Mouse (Mus musculus) forebrain, embryonic 16.5 days (tissue): ENCODE results near the gene Vmn1r61. TPM values are rescaled to one million over a fixed set of nuclear protein-coding genes. Genes with fewer than 3 reads are reported as not detected.

Experiments
- ATAC-seq: fragments of 200-750 bp; cut with Nextera tagmentation; 2 replicates; pipeline ENCODE4 v1.8.0; 2017; ENCODE audit warnings: mild to moderate bottlenecking, moderate library complexity
- H3K27ac ChIP-seq: fragments of 300-500 bp; sonication (generic); 2 replicates; pipeline ENCODE4 v1.5.1; 2014; ENCODE audit warnings: low read length, control low read depth
- H3K27me3 ChIP-seq: fragments of 300-500 bp; sonication (generic); replicated peaks from 2 replicates; pipeline ENCODE4 v1.6.1; 2014; ENCODE audit warnings: low read length; ENCODE audit not compliant: control insufficient read depth, insufficient read depth
- H3K36me3 ChIP-seq: fragments of 300-500 bp; sonication (generic); 2 replicates; pipeline ENCODE4 v1.6.1; 2014; ENCODE audit not compliant: control insufficient read depth, insufficient read depth
- H3K4me1 ChIP-seq: fragments of 300-500 bp; sonication (generic); replicated peaks from 2 replicates; pipeline ENCODE4 v1.6.1; 2014; ENCODE audit warnings: low read length; ENCODE audit not compliant: control insufficient read depth, insufficient read depth
- H3K4me2 ChIP-seq: fragments of 300-500 bp; sonication (generic); 2 replicates; pipeline ENCODE4 v1.6.1; 2014; ENCODE audit warnings: mild to moderate bottlenecking, low read length, control low read depth
- H3K4me3 ChIP-seq: fragments of 300-500 bp; sonication (generic); replicated peaks from 2 replicates; pipeline ENCODE4 v1.5.1; 2014; ENCODE audit warnings: mild to moderate bottlenecking, low read length, control low read depth
- H3K9ac ChIP-seq: fragments of 300-500 bp; sonication (generic); replicated peaks from 2 replicates; pipeline ENCODE4 v1.6.1; 2014; ENCODE audit warnings: low read depth, low read length, control low read depth
- H3K9me3 ChIP-seq: fragments of 300-500 bp; sonication (generic); 2 replicates; pipeline ENCODE4 v1.6.1; 2016; ENCODE audit warnings: low read length; ENCODE audit not compliant: control insufficient read depth
- polyA plus RNA-seq: library from polyadenylated mRNA; unstranded; fragments of >200 nt; fragmentation: Nextera tagmentation; extraction: Ambion mirVana; gene quantifications from 2 replicates; pipeline ENCODE4 v1.2.1, GENCODE M21; 2015

Vmn1r61 gene
- polyA plus RNA-seq = not detected in 2 replicates

- H3K4me2 ChIP-seq = no peak within 1 kb of the TSS
- H3K36me3 ChIP-seq = no peaks in the 10 kb centered on the region
- no peaks in the 10 kb centered on the region for H3K4me1 ChIP-seq
- H3K9me3 ChIP-seq = peaks cover 8% of the 10 kb centered on the region; the same call in 1 of the 2 replicates
- H3K9ac ChIP-seq = no peak within 1 kb of the TSS
- H3K27me3 ChIP-seq = no peaks in the 10 kb centered on the region
- ATAC-seq = no peak
- H3K4me3 ChIP-seq = no peak within 1 kb of the TSS
- H3K27ac ChIP-seq = no peak within 1 kb of the TSS
Measured at GRCm38 (mm10) chr7:5613195-5613594, at the start of gene Vmn1r61. Vmn1r61 (minus strand) TSS chr7:5613295.

Other genes starting within 250 kb of the Vmn1r61 start
- not detected in 2 replicates for gene Vmn1r58, start 199.9 kb downstream of the Vmn1r61 start, polyA plus RNA-seq
- gene Vmn1r59, start 156.5 kb downstream of the Vmn1r61 start, polyA plus RNA-seq = not detected in 2 replicates
- not detected in 2 replicates for gene Vmn2r28, start 119.3 kb downstream of the Vmn1r61 start, polyA plus RNA-seq
- gene Vmn1r60, start 66.0 kb downstream of the Vmn1r61 start, polyA plus RNA-seq = not detected in 2 replicates
- gene Vmn1r62, start 60.3 kb upstream of the Vmn1r61 start, polyA plus RNA-seq = not detected in 2 replicates
- gene Vmn1r63, start 192.2 kb upstream of the Vmn1r61 start, polyA plus RNA-seq = not detected in 2 replicates